Mouse (Mus musculus) MEL (cell line): ENCODE measurements around the gene Lmo4. TPM values are rescaled to one million over a fixed set of nuclear protein-coding genes. Genes with fewer than 3 reads are reported as not detected.

Experiments
- DNase-seq: peaks from one replicate; pipeline ENCODE4 v3.0.0; 2011; ENCODE audit warnings: low read depth, low spot score
- H3K27ac ChIP-seq: 2 replicates; pipeline ENCODE4 v1.5.1; 2012; ENCODE audit warnings: low read depth, mild to moderate bottlenecking, control low read depth, low read length, moderate library complexity; ENCODE audit not compliant: control insufficient read depth
- H3K27me3 ChIP-seq, 2 experiments: fragments of 150-350 bp in 1 of 2; sonication (generic) in 1 of 2; 2 replicates each; pipeline ENCODE4 v1.6.1; 2012; ENCODE audit warnings: low read length in 2 of 2, mild to moderate bottlenecking in 2 of 2, improper control_type of control experiment in 1 of 2, moderate library complexity in 1 of 2; ENCODE audit not compliant: insufficient read depth in 2 of 2, control insufficient read depth in 1 of 2
- H3K36me3 ChIP-seq, 2 experiments: 2 replicates each; pipeline ENCODE4 v1.6.1; 2012 to 2014; ENCODE audit warnings: low read length in 2 of 2, improper control_type of control experiment in 1 of 2, inconsistent platforms in 1 of 2, mild to moderate bottlenecking in 1 of 2; ENCODE audit not compliant: insufficient read depth in 2 of 2, control insufficient read depth in 1 of 2
- H3K4me1 ChIP-seq, 2 experiments: fragments of 150-350 bp in 1 of 2; sonication (generic) in 1 of 2; 2 replicates each; pipeline ENCODE4 v1.6.1; 2012; ENCODE audit warnings: low read length in 2 of 2, improper control_type of control experiment in 1 of 2, mild to moderate bottlenecking in 1 of 2; ENCODE audit not compliant: insufficient read depth in 2 of 2, control insufficient read depth in 1 of 2
- H3K4me3 ChIP-seq, 2 experiments: fragments of 150-350 bp in 1 of 2; sonication (generic) in 1 of 2; 2 replicates each; pipeline ENCODE4 v1.5.1; 2012; ENCODE audit warnings: low read depth in 2 of 2, low read length in 2 of 2, mild to moderate bottlenecking in 2 of 2, moderate library complexity in 2 of 2, control low read depth in 1 of 2, improper control_type of control experiment in 1 of 2; ENCODE audit not compliant: control insufficient read depth in 1 of 2, insufficient read depth in 1 of 2
- H3K79me2 ChIP-seq: 2 replicates; pipeline ENCODE4 v1.6.1; 2012; ENCODE audit warnings: mild to moderate bottlenecking, low read length, moderate library complexity; ENCODE audit not compliant: control insufficient read depth, poor library complexity, insufficient read depth
- H3K9ac ChIP-seq: 2 replicates; pipeline ENCODE4 v1.6.1; 2012; ENCODE audit warnings: low read depth, mild to moderate bottlenecking, control low read depth, low read length, moderate library complexity; ENCODE audit not compliant: control insufficient read depth, poor library complexity, severe bottlenecking
- H3K9me3 ChIP-seq: fragments of 150-350 bp; sonication (generic); replicated peaks from 2 replicates; pipeline ENCODE4 v1.6.1; 2012; ENCODE audit warnings: mild to moderate bottlenecking, low read length, improper control_type of control experiment, moderate library complexity; ENCODE audit not compliant: insufficient read depth
- BHLHE40 ChIP-seq: IDR thresholded peaks from 2 replicates; pipeline ENCODE4 v1.6.1; 2012; ENCODE audit warnings: low read depth, mild to moderate bottlenecking, inconsistent platforms, low read length, improper control_type of control experiment, borderline replicate concordance
- CTCF ChIP-seq, 3 experiments: IDR thresholded peaks in 2 of 3; conservative IDR thresholded peaks in 1 of 3; 2 replicates each; pipeline ENCODE4 v1.5.1; 2011 to 2012; ENCODE audit warnings: low read length in 3 of 3, low read depth in 2 of 3, mild to moderate bottlenecking in 2 of 3, improper control_type of control experiment in 1 of 3, inconsistent platforms in 1 of 3, mixed read lengths in 1 of 3, moderate library complexity in 1 of 3; ENCODE audit not compliant: control insufficient read depth in 1 of 3, insufficient read depth in 1 of 3, poor library complexity in 1 of 3, severe bottlenecking in 1 of 3
- ETS1 ChIP-seq: IDR thresholded peaks from 2 replicates; pipeline ENCODE4 v1.6.1; 2012; ENCODE audit warnings: low read depth, mild to moderate bottlenecking, inconsistent platforms, low read length, improper control_type of control experiment, moderate library complexity
- GATA1 ChIP-seq: IDR thresholded peaks from 2 replicates; pipeline ENCODE4 v1.6.1; 2011; ENCODE audit warnings: low read depth, low read length, improper control_type of control experiment
- HCFC1 ChIP-seq: IDR thresholded peaks from 2 replicates; pipeline ENCODE4 v1.6.1; 2012; ENCODE audit warnings: low read depth, mild to moderate bottlenecking, inconsistent platforms, low read length, improper control_type of control experiment, moderate library complexity
- MAX ChIP-seq: IDR thresholded peaks from 2 replicates; pipeline ENCODE4 v1.6.1; 2011; ENCODE audit warnings: low read length, improper control_type of control experiment
- MAZ ChIP-seq: IDR thresholded peaks from 2 replicates; pipeline ENCODE4 v1.6.1; 2012; ENCODE audit warnings: low read depth, mild to moderate bottlenecking, inconsistent platforms, low read length, improper control_type of control experiment
- MYC ChIP-seq: IDR thresholded peaks from 2 replicates; pipeline ENCODE4 v1.6.1; 2011; ENCODE audit warnings: low read depth, mild to moderate bottlenecking, low read length, improper control_type of control experiment, moderate library complexity
- NELFE ChIP-seq: IDR thresholded peaks from 2 replicates; pipeline ENCODE4 v1.6.1; 2011; ENCODE audit warnings: low read depth, low read length, improper control_type of control experiment
- POLR2A ChIP-seq, 2 experiments: IDR thresholded peaks; 2 replicates each; pipeline ENCODE4 v1.6.1; 2011 to 2012; ENCODE audit warnings: low read length in 2 of 2, mild to moderate bottlenecking in 2 of 2, control low read depth in 1 of 2, improper control_type of control experiment in 1 of 2, low read depth in 1 of 2, moderate library complexity in 1 of 2; ENCODE audit not compliant: control insufficient read depth in 1 of 2, insufficient read depth in 1 of 2, poor library complexity in 1 of 2
- POLR2AphosphoS2 ChIP-seq: IDR thresholded peaks from 2 replicates; pipeline ENCODE4 v1.6.1; 2011; ENCODE audit warnings: low read length, improper control_type of control experiment
- POLR2AphosphoS5 ChIP-seq: IDR thresholded peaks from 2 replicates; pipeline ENCODE4 v1.6.1; 2012; ENCODE audit warnings: low read depth, borderline replicate concordance, mild to moderate bottlenecking, inconsistent platforms, low read length, moderate library complexity, mixed read lengths
- RAD21 ChIP-seq: IDR thresholded peaks from 2 replicates; pipeline ENCODE4 v1.6.1; 2011; ENCODE audit warnings: mild to moderate bottlenecking, low read depth, low read length, improper control_type of control experiment
- SIN3A ChIP-seq: IDR thresholded peaks from 2 replicates; pipeline ENCODE4 v1.6.1; 2012; ENCODE audit warnings: low read length, improper control_type of control experiment, inconsistent platforms
- SMC3 ChIP-seq: IDR thresholded peaks from 2 replicates; pipeline ENCODE4 v1.6.1; 2011; ENCODE audit warnings: low read depth, low read length, improper control_type of control experiment
- TAL1 ChIP-seq: IDR thresholded peaks from 2 replicates; pipeline ENCODE4 v1.6.1; 2012; ENCODE audit warnings: mild to moderate bottlenecking, inconsistent platforms, low read length, moderate library complexity, mixed read lengths
- TCF12 ChIP-seq: IDR thresholded peaks from 2 replicates; pipeline ENCODE4 v1.6.1; 2014; ENCODE audit warnings: low read depth, mild to moderate bottlenecking, inconsistent platforms, low read length, improper control_type of control experiment, moderate library complexity
- ZKSCAN1 ChIP-seq: IDR thresholded peaks from 2 replicates; pipeline ENCODE4 v1.6.1; 2012; ENCODE audit warnings: low read depth, mild to moderate bottlenecking, inconsistent platforms, low read length, improper control_type of control experiment, moderate library complexity
- ZMIZ1 ChIP-seq: IDR thresholded peaks from 2 replicates; pipeline ENCODE4 v1.6.1; 2012; ENCODE audit warnings: low read depth, mild to moderate bottlenecking, inconsistent platforms, low read length, improper control_type of control experiment, moderate library complexity
- ZNF384 ChIP-seq: IDR thresholded peaks from 2 replicates; pipeline ENCODE4 v1.6.1; 2012; ENCODE audit warnings: low read depth, mild to moderate bottlenecking, inconsistent platforms, low read length, improper control_type of control experiment
- polyA plus RNA-seq, 2 experiments: library from polyadenylated mRNA; stranded (reverse) in 1 of 2; unstranded in 1 of 2; fragments of >175 nt in 1 of 2; fragments of >200 nt in 1 of 2; gene quantifications; 2 replicates each; pipeline versions ENCODE4 v1.2.1 to v1.2.4; 2012; ENCODE audit warnings: low replicate concordance in 2 of 2, low read depth in 1 of 2; ENCODE audit not compliant: insufficient read length in 2 of 2, insufficient read depth in 1 of 2, missing spikeins in 1 of 2
- total RNA-seq: library from RNA; depleted of rRNA; stranded (reverse); fragments of 300-350 nt; gene quantifications from 2 replicates; pipeline ENCODE4 v1.2.3, GENCODE M21; 2012; rRNA removed

Lmo4 gene
- total RNA-seq (13.7 and 14.9 TPM in 2 replicates), polyA plus RNA-seq (10 to 100 TPM in 1 of 2 experiments, not detected in 1; 29.3 TPM)

DNA sequence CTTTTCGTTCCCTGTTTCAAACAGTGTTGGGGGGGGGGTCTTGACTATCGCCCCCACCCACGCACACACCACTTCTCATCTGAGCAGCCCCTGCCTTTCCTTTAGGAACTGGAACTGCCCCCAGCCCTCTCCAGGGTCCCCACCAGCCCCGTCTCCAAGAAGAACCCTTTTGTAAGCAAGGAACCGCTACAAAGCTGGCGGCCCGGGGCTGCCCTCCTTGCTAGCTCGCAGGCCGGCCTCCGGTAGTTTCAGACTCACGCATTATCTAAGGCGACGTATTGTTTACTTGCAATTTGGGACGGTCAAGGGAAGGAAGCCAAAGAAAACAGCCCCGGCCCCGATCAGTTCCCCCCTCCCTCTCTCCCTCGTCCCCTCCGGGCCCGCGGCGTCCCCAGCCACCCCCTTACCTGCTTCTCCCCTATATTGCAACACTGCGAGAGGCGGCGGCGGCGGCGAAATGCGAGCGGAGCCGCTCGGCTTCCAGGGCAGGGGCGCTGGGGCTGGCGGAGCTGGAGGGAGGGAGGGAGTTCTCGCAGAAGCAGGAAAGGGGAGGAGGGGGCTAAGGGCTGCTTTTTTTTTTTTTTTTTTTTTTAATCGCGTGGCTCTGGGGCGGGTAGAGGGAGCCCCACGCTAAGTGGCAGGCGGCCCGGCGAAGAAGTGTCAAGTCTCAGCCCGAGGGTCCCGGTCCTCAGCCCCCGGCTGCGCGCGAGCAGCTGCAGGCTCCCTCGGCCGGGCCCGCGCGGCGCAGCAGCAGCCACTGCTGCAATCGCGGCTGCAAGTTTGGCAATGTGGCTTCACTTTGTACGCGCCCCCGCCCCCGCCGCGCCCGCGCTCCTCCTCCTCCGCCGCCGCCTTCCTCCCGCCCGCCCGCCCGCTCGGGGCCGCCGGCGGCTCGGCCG is at the start of gene Lmo4:
Gene Lmo4, minus strand, starts transcription at position 808 of the 899 bp plus-strand sequence.
- H3K9me3 ChIP-seq = no peaks in the 10 kb centered on the region
- H3K4me1 ChIP-seq = peaks cover 5 to 19% of the 10 kb centered on the region in 2 experiments
- H3K79me2 ChIP-seq = peaks cover 24% of the 10 kb centered on the region
- H3K36me3 ChIP-seq = peaks cover 0 to 18% of the 10 kb centered on the region in 2 experiments; a peak in 3 of 4 replicates
- no peaks in the 10 kb centered on the region for H3K27me3 ChIP-seq
- TF ChIP-seq MAZ (peak; percentile 66; the same call in 1 of the 2 replicates), TCF12 (0 out of 2 replicates have a peak, but pooled peaks have one; percentile 7), GATA1 (no peak), ETS1 (peak; percentile 11; the same call in 1 of the 2 replicates), ZNF384 (peak; percentile 77), ZMIZ1 (peak; percentile 66), POLR2A (IDR thresholded peaks at IDR 0.05; ENCODE audit: control insufficient read depth in 1 of 2, insufficient read depth in 1 of 2, low read depth in 1 of 2, low read length in 2 of 2, poor library complexity in 1 of 2) (peak; percentile 56 to 72; a peak in 3 of 4 replicates), NELFE (peak; percentile 68; the same call in 1 of the 2 replicates), MAX (no peak), POLR2AphosphoS2 (peak; percentile 38; the same call in 1 of the 2 replicates)
- H3K9ac ChIP-seq = peak within 1 kb of the TSS; percentile 94
- peak within 1 kb of the TSS; percentile 87 to 96 for H3K4me3 ChIP-seq
- peak; percentile 82 for DNase-seq
- H3K27ac ChIP-seq = peak within 1 kb of the TSS; percentile 78

- Histone ChIP-seq H3K9ac (no peak overlapping the region), H3K9me3 (no peaks in the 10 kb centered on the region), H3K27ac (no peak overlapping the region), H3K79me2 (no peaks in the 10 kb centered on the region), H3K4me1 (no peaks in the 10 kb centered on the region), H3K36me3 (no peaks in the 10 kb centered on the region), H3K4me3 (no peak overlapping the region), H3K27me3 (no peaks in the 10 kb centered on the region; a peak in 1 of 4 replicates)
- DNase-seq = no peak
- no peak for TF ChIP-seq SIN3A
- TF ChIP-seq SMC3 = no peak
- no peak for TF ChIP-seq CTCF (IDR thresholded peaks at IDR 0.05 in 2 of 3, conservative IDR thresholded peaks at IDR 0.05 in 1 of 3; ENCODE audit: control insufficient read depth in 1 of 3, insufficient read depth in 1 of 3, low read depth in 2 of 3, low read length in 3 of 3, poor library complexity in 1 of 3, severe bottlenecking in 1 of 3)
- TF ChIP-seq NELFE = no peak
- TF ChIP-seq TAL1 = no peak
- no peak for TF ChIP-seq ZNF384
- TF ChIP-seq ZKSCAN1 = no peak
- no peak for TF ChIP-seq RAD21
- TF ChIP-seq POLR2AphosphoS5 = no peak
- no peak for TF ChIP-seq BHLHE40
- TF ChIP-seq MAZ = no peak
- no peak for TF ChIP-seq MYC
- TF ChIP-seq HCFC1 = no peak
- no peak for TF ChIP-seq POLR2AphosphoS2
These were observed 49.3 kb upstream of the Lmo4 start for GRCm38 (mm10) chr3:144254281-144254680.
